11 mouse cellular contexts compared by ENCODE assay signal in the genomic region with DNA sequence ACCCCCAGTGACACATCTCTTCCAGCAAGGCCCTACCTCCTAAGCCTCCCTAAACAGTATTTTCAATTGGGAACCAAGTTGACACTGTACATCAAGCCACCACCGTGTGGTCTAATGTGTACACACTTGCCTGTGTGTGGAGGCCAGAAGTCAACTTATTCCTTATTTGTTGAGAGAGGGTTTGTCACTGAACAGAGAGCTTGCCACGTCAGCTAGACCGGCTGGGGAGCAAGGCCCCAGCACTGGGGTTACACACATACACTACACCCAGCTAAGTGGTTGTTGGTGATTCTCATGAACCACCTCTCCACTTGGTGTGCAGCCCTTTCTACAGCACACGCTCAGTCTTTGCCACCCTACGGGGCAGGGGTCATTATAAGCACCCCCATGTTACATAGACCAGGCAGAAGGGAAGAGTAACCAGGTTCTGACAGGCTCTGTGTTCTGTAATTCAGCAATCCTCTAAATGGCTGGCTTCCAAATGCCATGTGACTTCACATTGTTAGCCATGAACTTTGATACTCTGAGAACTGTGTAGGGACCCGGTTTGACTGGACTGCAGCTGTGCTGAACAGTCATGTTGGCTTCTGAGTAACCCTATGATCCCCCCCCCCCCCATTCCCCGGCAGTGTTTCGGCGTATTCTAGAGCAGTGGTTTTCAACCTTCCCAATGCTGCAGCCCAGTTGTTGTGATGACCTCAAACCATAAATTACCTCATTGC. TPM values are rescaled to one million over a fixed set of nuclear protein-coding genes. Genes with fewer than 3 reads are reported as not detected.
DNase-seq lines count a peak whose midpoint lies in the region; ATAC-seq lines count a peak whose summit lies in the region.
"Had no signal": no experiment of that assay in that cellular context is flagged by ENCODE, and none has a peak within 500 bp of the region (broad histone marks: within the 10 kb centered on the region; RNA-seq: fewer than 3 reads in every experiment).

No protein-coding gene starts in this region.

- H3K4me2 ChIP-seq in liver, embryonic 11.5 days = no peak overlapping the region
- H3K4me2 ChIP-seq: forebrain, embryonic 13.5 days; midbrain, embryonic 15.5 days had no signal

- peak overlapping the region; percentile 23; the same call in 1 of the 2 replicates for H3K27ac ChIP-seq in heart, embryonic 10.5 days
- H3K27ac ChIP-seq in liver, embryonic 11.5 days (ENCODE audit: low read depth, low read length) = 0 out of 2 replicates have a peak overlapping the region, but pooled peaks have one; percentile 4
- H3K27ac ChIP-seq: forebrain, embryonic 13.5 days; midbrain, embryonic 15.5 days had no signal

- peaks cover 49% of the 10 kb centered on the region for H3K4me1 ChIP-seq in heart, embryonic 10.5 days
- peaks cover 8% of the 10 kb centered on the region for H3K4me1 ChIP-seq in liver, embryonic 11.5 days (replicated peaks; ENCODE audit: control insufficient read depth, insufficient read depth, low read length)
- H3K4me1 ChIP-seq: forebrain, embryonic 13.5 days; midbrain, embryonic 15.5 days had no signal

- H3K9ac ChIP-seq in liver, embryonic 11.5 days (ENCODE audit: low read depth, low read length) = no peak overlapping the region
- H3K9ac ChIP-seq: forebrain, embryonic 13.5 days; midbrain, embryonic 15.5 days had no signal

- no peaks in the 10 kb centered on the region for H3K9me3 ChIP-seq in heart, embryonic 10.5 days
- H3K9me3 ChIP-seq in liver, embryonic 11.5 days (ENCODE audit: control insufficient read depth, low read length) = no peaks in the 10 kb centered on the region
- H3K9me3 ChIP-seq: forebrain, embryonic 13.5 days; midbrain, embryonic 15.5 days had no signal

- no peaks in the 10 kb centered on the region for H3K27me3 ChIP-seq in heart, embryonic 10.5 days (ENCODE audit: insufficient read depth, poor library complexity, severe bottlenecking)
- no peaks in the 10 kb centered on the region for H3K27me3 ChIP-seq in liver, embryonic 11.5 days (replicated peaks; ENCODE audit: control insufficient read depth, insufficient read depth, low read length)
- H3K27me3 ChIP-seq: forebrain, embryonic 13.5 days; midbrain, embryonic 15.5 days had no signal

- peaks cover 18% of the 10 kb centered on the region for H3K36me3 ChIP-seq in heart, embryonic 10.5 days
- no peaks in the 10 kb centered on the region for H3K36me3 ChIP-seq in liver, embryonic 11.5 days (ENCODE audit: control insufficient read depth, insufficient read depth, low read length)
- H3K36me3 ChIP-seq: midbrain, embryonic 15.5 days had no signal

- 72% methylated on average over 9 of the region's 9 CpGs for WGBS in heart, embryonic 10.5 days
- 74% methylated on average over 9 of the region's 9 CpGs for WGBS in liver, embryonic 11.5 days

- peak; percentile 63 for DNase-seq in heart, embryonic 10.5 days (ENCODE audit: low spot score)
- DNase-seq in heart, adult 18-20 months = no peak
- peak; percentile 9 for DNase-seq in NIH3T3 (ENCODE audit: low read depth)
- peak; percentile 88 for DNase-seq in kidney, adult 11 months
- no peak for DNase-seq in liver, embryonic 11.5 days (ENCODE audit: low spot score)
- DNase-seq in retina, postnatal 1 day = no peak
- DNase-seq in cerebellum, postnatal 14 days = no peak
- DNase-seq: cerebellum, postnatal 10 days had no signal

- H3K4me3 ChIP-seq in heart, embryonic 10.5 days = no peak overlapping the region
- no peak overlapping the region for H3K4me3 ChIP-seq in liver, embryonic 11.5 days (ENCODE audit: low read depth, low read length)
- H3K4me3 ChIP-seq: forebrain, embryonic 13.5 days; midbrain, embryonic 15.5 days had no signal

- peak; percentile 23; the same call in 1 of the 2 replicates for ATAC-seq in liver, embryonic 11.5 days (replicated peaks; ENCODE audit: low FRiP score)
- no peak for ATAC-seq in activated CD4-positive, CD25-positive, alpha-beta regulatory T cell, adult 4 months
- ATAC-seq: forebrain, embryonic 13.5 days; midbrain, embryonic 15.5 days had no signal

RNA-seq across cellular contexts. Expression of a gene that starts 15.0 kb away (rescaled TPM):
- 22.3 and 24.8 TPM in 2 replicates for polyA plus RNA-seq in heart, embryonic 10.5 days (2016; fragmentation: Nextera tagmentation; extraction: Ambion mirVana)
- total RNA-seq in heart, adult 18-20 months (2021) = 10 to 100 TPM; 13.5 to 15.6 TPM
- polyA plus RNA-seq in liver, embryonic 11.5 days (2014; fragmentation: Nextera tagmentation; extraction: Ambion mirVana) = 17.6 and 21.7 TPM in 2 replicates
- polyA plus RNA-seq in activated CD4-positive, CD25-positive, alpha-beta regulatory T cell, adult 4 months (2017; shearing (Covaris generic)) = 10 to 100 TPM; 17.3 to 18.4 TPM

RNA-seq across cellular contexts. Expression of a gene that starts 36.4 kb away (rescaled TPM):
- polyA plus RNA-seq in heart, embryonic 10.5 days (2016; fragmentation: Nextera tagmentation; extraction: Ambion mirVana) = 176 and 192 TPM in 2 replicates
- total RNA-seq in heart, adult 18-20 months (2021) = 10 to 100 TPM; 25.0 to 27.9 TPM
- 92.1 and 96.8 TPM in 2 replicates for polyA plus RNA-seq in liver, embryonic 11.5 days (2014; fragmentation: Nextera tagmentation; extraction: Ambion mirVana)
- 10 to 100 TPM; 12.2 to 14.2 TPM for polyA plus RNA-seq in activated CD4-positive, CD25-positive, alpha-beta regulatory T cell, adult 4 months (2017; shearing (Covaris generic))

Comparison
In these comparisons a context has a peak if more than half of its experiments do, and no peak if none do; other contexts are left out.
1. DNase-seq: peak in heart, embryonic 10.5 days (single experiment), NIH3T3 (single experiment) and kidney, adult 11 months (single experiment); none in heart, adult 18-20 months (0 of 2), liver, embryonic 11.5 days (single experiment), retina, postnatal 1 day (single experiment) and cerebellum, postnatal 14 days (0 of 2).